Mouse (Mus musculus): ENCODE measurements around the gene Plin1. TPM values are rescaled to one million over a fixed set of nuclear protein-coding genes. Genes with fewer than 3 reads are reported as not detected.

Gene Plin1
- polyA plus RNA-seq, 1 experiment: 48.1 TPM

GRCm38 (mm10) chr7:79742277-79742658, 9.6 kb upstream of the Plin1 start:
- no peaks in the 10 kb centered on the region for H3K4me1 ChIP-seq (ENCODE audit: control insufficient read depth, insufficient read depth, low read length)
- DNase-seq: no peak
- 10% methylated on average over 11 of the region's 11 CpGs for WGBS

GRCm38 (mm10) chr7:79740279-79740678, 7.6 kb upstream of the Plin1 start:
- WGBS: 74% methylated on average over 4 of the region's 4 CpGs
- TF ChIP-seq POLR2A (IDR thresholded peaks at IDR 0.05; ENCODE audit: borderline replicate concordance, extremely low read depth, low read depth, low read length) (no peak), CTCF (IDR thresholded peaks at IDR 0.05; ENCODE audit: insufficient read depth, low read length) (no peak)
- no peak overlapping the region for H3K4me3 ChIP-seq (replicated peaks; ENCODE audit: extremely low read depth, low read depth, low read length)
- no peaks in the 10 kb centered on the region for H3K4me1 ChIP-seq (ENCODE audit: control insufficient read depth, insufficient read depth, low read length)
- no peak for DNase-seq

More at GRCm38 (mm10) chr7:79742277-79742658, 9.6 kb upstream of the Plin1 start:
- TF ChIP-seq CTCF (IDR thresholded peaks at IDR 0.05; ENCODE audit: insufficient read depth, low read length): no peak
- no peak for TF ChIP-seq POLR2A (IDR thresholded peaks at IDR 0.05; ENCODE audit: borderline replicate concordance, extremely low read depth, low read depth, low read length)
- peak overlapping the region; percentile 77 for H3K4me3 ChIP-seq (replicated peaks; ENCODE audit: extremely low read depth, low read depth, low read length)

GRCm38 (mm10) chr7:79738913-79739312, 6.2 kb upstream of the Plin1 start:
- Histone ChIP-seq H3K4me3 (replicated peaks; ENCODE audit: extremely low read depth, low read depth, low read length) (no peak overlapping the region), H3K4me1 (ENCODE audit: control insufficient read depth, insufficient read depth, low read length) (no peaks in the 10 kb centered on the region)
- DNase-seq: no peak
- no peak for TF ChIP-seq POLR2A (IDR thresholded peaks at IDR 0.05; ENCODE audit: borderline replicate concordance, extremely low read depth, low read depth, low read length)
- TF ChIP-seq CTCF (IDR thresholded peaks at IDR 0.05; ENCODE audit: insufficient read depth, low read length): no peak
- WGBS: 73% methylated on average over 2 of the region's 2 CpGs

- no peak overlapping the region for H3K4me3 ChIP-seq (replicated peaks; ENCODE audit: extremely low read depth, low read depth, low read length)
- no peak for TF ChIP-seq POLR2A (IDR thresholded peaks at IDR 0.05; ENCODE audit: borderline replicate concordance, extremely low read depth, low read depth, low read length)
- TF ChIP-seq CTCF (IDR thresholded peaks at IDR 0.05; ENCODE audit: insufficient read depth, low read length): no peak
- 84% methylated on average over 14 of the region's 14 CpGs for WGBS
- no peaks in the 10 kb centered on the region for H3K4me1 ChIP-seq (ENCODE audit: control insufficient read depth, insufficient read depth, low read length)
- no peak for DNase-seq
These were observed 3.8 kb upstream of the Plin1 start for GRCm38 (mm10) chr7:79736511-79736910.

GRCm38 (mm10) chr7:79734563-79734962, 1.9 kb upstream of the Plin1 start:
- 58% methylated on average over 8 of the region's 8 CpGs for WGBS
- Histone ChIP-seq H3K4me1 (ENCODE audit: control insufficient read depth, insufficient read depth, low read length) (no peaks in the 10 kb centered on the region), H3K4me3 (replicated peaks; ENCODE audit: extremely low read depth, low read depth, low read length) (no peak overlapping the region)
- no peak for DNase-seq
- TF ChIP-seq CTCF (IDR thresholded peaks at IDR 0.05; ENCODE audit: insufficient read depth, low read length) (no peak), POLR2A (IDR thresholded peaks at IDR 0.05; ENCODE audit: borderline replicate concordance, extremely low read depth, low read depth, low read length) (no peak)

GRCm38 (mm10) chr7:79731438-79731837, 1.3 kb downstream of the Plin1 start:
- H3K4me1 ChIP-seq (ENCODE audit: control insufficient read depth, insufficient read depth, low read length): no peaks in the 10 kb centered on the region
- no peak for DNase-seq
- TF ChIP-seq POLR2A (IDR thresholded peaks at IDR 0.05; ENCODE audit: borderline replicate concordance, extremely low read depth, low read depth, low read length): no peak
- TF ChIP-seq CTCF (IDR thresholded peaks at IDR 0.05; ENCODE audit: insufficient read depth, low read length): no peak
- no peak overlapping the region for H3K4me3 ChIP-seq (replicated peaks; ENCODE audit: extremely low read depth, low read depth, low read length)
- WGBS: 84% methylated on average over 13 of the region's 13 CpGs

GRCm38 (mm10) chr7:79729743-79730370, 2.8 kb downstream of the Plin1 start:
- Histone ChIP-seq H3K4me1 (ENCODE audit: control insufficient read depth, insufficient read depth, low read length) (no peaks in the 10 kb centered on the region), H3K4me3 (replicated peaks; ENCODE audit: extremely low read depth, low read depth, low read length) (no peak overlapping the region)
- no peak for DNase-seq
- TF ChIP-seq POLR2A (IDR thresholded peaks at IDR 0.05; ENCODE audit: borderline replicate concordance, extremely low read depth, low read depth, low read length) (no peak), CTCF (IDR thresholded peaks at IDR 0.05; ENCODE audit: insufficient read depth, low read length) (peak; percentile 23; the same call in 1 of the 2 replicates)
- 57% methylated on average over 11 of the region's 11 CpGs for WGBS

- peak; percentile 66 for DNase-seq
- no peaks in the 10 kb centered on the region for H3K4me1 ChIP-seq (ENCODE audit: control insufficient read depth, insufficient read depth, low read length)
- peak; percentile 88 for TF ChIP-seq CTCF (IDR thresholded peaks at IDR 0.05; ENCODE audit: insufficient read depth, low read length)
- TF ChIP-seq POLR2A (IDR thresholded peaks at IDR 0.05; ENCODE audit: borderline replicate concordance, extremely low read depth, low read depth, low read length): no peak
- 7% methylated on average over 8 of the region's 8 CpGs for WGBS
- no peak overlapping the region for H3K4me3 ChIP-seq (replicated peaks; ENCODE audit: extremely low read depth, low read depth, low read length)
These were observed 3.5 kb downstream of the Plin1 start for GRCm38 (mm10) chr7:79729169-79729568.

- TF ChIP-seq CTCF (IDR thresholded peaks at IDR 0.05; ENCODE audit: insufficient read depth, low read length) (peak; percentile 85), POLR2A (IDR thresholded peaks at IDR 0.05; ENCODE audit: borderline replicate concordance, extremely low read depth, low read depth, low read length) (no peak)
- H3K4me3 ChIP-seq (replicated peaks; ENCODE audit: extremely low read depth, low read depth, low read length): no peak overlapping the region
- H3K4me1 ChIP-seq (ENCODE audit: control insufficient read depth, insufficient read depth, low read length): no peaks in the 10 kb centered on the region
- WGBS: 31% methylated on average over 6 of the region's 6 CpGs
- peak; percentile 49 for DNase-seq
These were observed 4.5 kb downstream of the Plin1 start for GRCm38 (mm10) chr7:79728219-79728618.

- Histone ChIP-seq H3K4me1 (ENCODE audit: control insufficient read depth, insufficient read depth, low read length) (no peaks in the 10 kb centered on the region), H3K4me3 (replicated peaks; ENCODE audit: extremely low read depth, low read depth, low read length) (no peak overlapping the region)
- DNase-seq: peak; percentile 38
- 11% methylated on average over 2 of the region's 2 CpGs for WGBS
- no peak for TF ChIP-seq POLR2A (IDR thresholded peaks at IDR 0.05; ENCODE audit: borderline replicate concordance, extremely low read depth, low read depth, low read length)
- TF ChIP-seq CTCF (IDR thresholded peaks at IDR 0.05; ENCODE audit: insufficient read depth, low read length): peak; percentile 86
These were observed 5.6 kb downstream of the Plin1 start for GRCm38 (mm10) chr7:79727091-79727490.
